25 mouse cellular contexts compared by ENCODE assay signal in genomic region chr5:56487739-56488138, GRCm38 (mm10).
A peak's percentile ranks its signal among the peaks of the same experiment; 100 is the strongest.
DNase-seq lines count a peak whose midpoint lies in the region; ATAC-seq and TF ChIP-seq lines count a peak whose summit lies in the region.
"Had no signal": no experiment of that assay in that cellular context is flagged by ENCODE, and none has a peak within 500 bp of the region (broad histone marks: within the 10 kb centered on the region; RNA-seq: fewer than 3 reads in every experiment).

No protein-coding gene starts in this region.

- TF ChIP-seq CTCF in midbrain, postnatal 0 days (IDR thresholded peaks at IDR 0.05) = no peak

- no peak overlapping the region for H3K4me2 ChIP-seq in forebrain, embryonic 14.5 days (ENCODE audit: low read length)
- no peak overlapping the region for H3K4me2 ChIP-seq in forebrain, embryonic 11.5 days (ENCODE audit: low read depth, low read length, severe bottlenecking)
- no peak overlapping the region for H3K4me2 ChIP-seq in midbrain, postnatal 0 days (ENCODE audit: low read depth, low read length, poor library complexity, severe bottlenecking)
- no peak overlapping the region for H3K4me2 ChIP-seq in midbrain, embryonic 16.5 days (ENCODE audit: low read length)
- H3K4me2 ChIP-seq: embryonic facial prominence, embryonic 13.5 days; hindbrain, embryonic 14.5 days; intestine, embryonic 15.5 days had no signal

- no peaks in the 10 kb centered on the region for H3K4me1 ChIP-seq in forebrain, embryonic 14.5 days (ENCODE audit: control insufficient read depth, insufficient read depth, low read length)
- no peaks in the 10 kb centered on the region for H3K4me1 ChIP-seq in forebrain, embryonic 11.5 days (replicated peaks; ENCODE audit: control insufficient read depth, insufficient read depth, low read length)
- no peaks in the 10 kb centered on the region for H3K4me1 ChIP-seq in midbrain, postnatal 0 days (ENCODE audit: insufficient read depth, low read length)
- no peaks in the 10 kb centered on the region for H3K4me1 ChIP-seq in midbrain, embryonic 16.5 days (ENCODE audit: control insufficient read depth, insufficient read depth, low read length)
- H3K4me1 ChIP-seq: embryonic facial prominence, embryonic 10.5 days; embryonic facial prominence, embryonic 13.5 days; heart, embryonic 10.5 days; intestine, embryonic 15.5 days had no signal

- no peaks in the 10 kb centered on the region for H3K36me3 ChIP-seq in forebrain, embryonic 14.5 days (ENCODE audit: control insufficient read depth, insufficient read depth, low read length)
- no peaks in the 10 kb centered on the region for H3K36me3 ChIP-seq in forebrain, embryonic 11.5 days (ENCODE audit: control insufficient read depth, insufficient read depth, low read length)
- no peaks in the 10 kb centered on the region for H3K36me3 ChIP-seq in midbrain, postnatal 0 days (ENCODE audit: insufficient read depth, low read length)
- no peaks in the 10 kb centered on the region for H3K36me3 ChIP-seq in midbrain, embryonic 16.5 days (ENCODE audit: control insufficient read depth, insufficient read depth, low read length)
- H3K36me3 ChIP-seq: embryonic facial prominence, embryonic 10.5 days; embryonic facial prominence, embryonic 13.5 days; heart, embryonic 10.5 days; intestine, embryonic 15.5 days had no signal

- intact Hi-C loops in left cerebral cortex, postnatal 4 days (cut with DNase I) = no loop called here
- intact Hi-C loops in left cerebral cortex, postnatal 36 days (cut with DNase I) = no loop called here

- H3K9me3 ChIP-seq in forebrain, embryonic 14.5 days (replicated peaks; ENCODE audit: control insufficient read depth, low read length) = no peaks in the 10 kb centered on the region
- no peaks in the 10 kb centered on the region for H3K9me3 ChIP-seq in forebrain, embryonic 11.5 days (ENCODE audit: control insufficient read depth, low read length)
- H3K9me3 ChIP-seq in midbrain, postnatal 0 days (ENCODE audit: low read length) = no peaks in the 10 kb centered on the region
- no peaks in the 10 kb centered on the region for H3K9me3 ChIP-seq in midbrain, embryonic 16.5 days (replicated peaks; ENCODE audit: control insufficient read depth, low read length, poor library complexity, severe bottlenecking)
- H3K9me3 ChIP-seq: embryonic facial prominence, embryonic 10.5 days; embryonic facial prominence, embryonic 13.5 days; heart, embryonic 10.5 days; intestine, embryonic 15.5 days had no signal

- no peak overlapping the region for H3K4me3 ChIP-seq in forebrain, embryonic 14.5 days (ENCODE audit: low read depth, low read length)
- no peak overlapping the region for H3K4me3 ChIP-seq in forebrain, embryonic 11.5 days (ENCODE audit: low read depth, low read length)
- no peak overlapping the region for H3K4me3 ChIP-seq in midbrain, postnatal 0 days (ENCODE audit: low read depth, low read length)
- no peak overlapping the region for H3K4me3 ChIP-seq in midbrain, embryonic 16.5 days (ENCODE audit: low read depth, low read length)
- H3K4me3 ChIP-seq: embryonic facial prominence, embryonic 10.5 days; embryonic facial prominence, embryonic 13.5 days; erythroblast, embryonic 14.5 days; heart, adult 2 months; heart, embryonic 10.5 days; intestine, embryonic 15.5 days had no signal

- no peaks in the 10 kb centered on the region for H3K27me3 ChIP-seq in forebrain, embryonic 14.5 days (replicated peaks; ENCODE audit: control insufficient read depth, insufficient read depth, low read length)
- H3K27me3 ChIP-seq in forebrain, embryonic 11.5 days (ENCODE audit: control insufficient read depth, insufficient read depth, low read length) = no peaks in the 10 kb centered on the region
- no peaks in the 10 kb centered on the region for H3K27me3 ChIP-seq in midbrain, postnatal 0 days (ENCODE audit: insufficient read depth, low read length)
- H3K27me3 ChIP-seq in midbrain, embryonic 16.5 days (ENCODE audit: control insufficient read depth, insufficient read depth, low read depth, low read length) = no peaks in the 10 kb centered on the region
- H3K27me3 ChIP-seq: embryonic facial prominence, embryonic 13.5 days; intestine, embryonic 15.5 days had no signal

- peak; percentile 38 to 68 for DNase-seq in cerebellum, postnatal 10 days
- DNase-seq in cerebellum, adult 9-11 months = no peak
- peak; percentile 18 for DNase-seq in forebrain, embryonic 14.5 days (ENCODE audit: low spot score)
- DNase-seq in forebrain, embryonic 11.5 days (ENCODE audit: low spot score) = no peak
- peak; percentile 11 for DNase-seq in left cerebral cortex, postnatal 4 days
- DNase-seq in left cerebral cortex, postnatal 36 days (ENCODE audit: low spot score in 2 of 2) = no peak
- peak; percentile 30 for DNase-seq in midbrain, postnatal 0 days (ENCODE audit: low spot score)
- DNase-seq: adrenal gland, adult 8-10 months; adrenal gland, postnatal 25 days; cerebellum, adult 11 months; cerebellum, adult 8-10 months; embryo, embryonic 11 days; gastrocnemius, postnatal 10 days; gastrocnemius, postnatal 36 days; heart, adult 2 months; kidney, adult 11 months had no signal

- H3K9ac ChIP-seq in forebrain, embryonic 14.5 days (ENCODE audit: low read length) = no peak overlapping the region
- no peak overlapping the region for H3K9ac ChIP-seq in forebrain, embryonic 11.5 days (ENCODE audit: low read length)
- no peak overlapping the region for H3K9ac ChIP-seq in midbrain, postnatal 0 days (replicated peaks; ENCODE audit: low read length, poor library complexity, severe bottlenecking)
- H3K9ac ChIP-seq in midbrain, embryonic 16.5 days (ENCODE audit: low read depth, low read length) = no peak overlapping the region
- H3K9ac ChIP-seq: embryonic facial prominence, embryonic 13.5 days; hindbrain, embryonic 14.5 days; intestine, embryonic 15.5 days had no signal

- WGBS in forebrain, embryonic 14.5 days = 87% methylated on average over 4 of the region's 4 CpGs
- 87% methylated on average over 4 of the region's 4 CpGs for WGBS in forebrain, embryonic 11.5 days
- 61% methylated on average over 4 of the region's 4 CpGs for WGBS in midbrain, postnatal 0 days
- 80% methylated on average over 4 of the region's 4 CpGs for WGBS in midbrain, embryonic 16.5 days

- 0 out of 2 replicates have a peak, but pooled peaks have one; percentile 32 for ATAC-seq in forebrain, embryonic 14.5 days
- no peak for ATAC-seq in forebrain, embryonic 11.5 days (replicated peaks; ENCODE audit: low FRiP score)
- no peak for ATAC-seq in midbrain, postnatal 0 days (ENCODE audit: low FRiP score)
- no peak for ATAC-seq in midbrain, embryonic 16.5 days
- ATAC-seq: activated CD4-positive, CD25-positive, alpha-beta regulatory T cell, adult 4 months; forebrain, embryonic 16.5 days; intestine, embryonic 15.5 days had no signal

- no peak overlapping the region for H3K27ac ChIP-seq in forebrain, embryonic 14.5 days (ENCODE audit: low read depth, low read length)
- H3K27ac ChIP-seq in forebrain, embryonic 11.5 days (ENCODE audit: low read depth, low read length) = no peak overlapping the region
- no peak overlapping the region for H3K27ac ChIP-seq in midbrain, postnatal 0 days (ENCODE audit: low read depth, low read length)
- H3K27ac ChIP-seq in midbrain, embryonic 16.5 days (ENCODE audit: low read length) = no peak overlapping the region
- H3K27ac ChIP-seq: embryonic facial prominence, embryonic 10.5 days; embryonic facial prominence, embryonic 13.5 days; heart, adult 2 months; heart, embryonic 10.5 days; hindbrain, embryonic 14.5 days; intestine, embryonic 15.5 days had no signal

Comparison
In these comparisons a context has a peak if more than half of its experiments do, and no peak if none do; other contexts are left out.
1. DNase-seq: peak in cerebellum, postnatal 10 days (2 of 2), forebrain, embryonic 14.5 days (single experiment), left cerebral cortex, postnatal 4 days (single experiment) and midbrain, postnatal 0 days (single experiment); none in cerebellum, adult 9-11 months (single experiment), forebrain, embryonic 11.5 days (single experiment) and left cerebral cortex, postnatal 36 days (0 of 2).